Mouse (Mus musculus) forebrain, embryonic 14.5 days (tissue): ENCODE measurements at regions not wholly inside any gene's neighbourhood (a gene's known extent, or its start where the extent isn't known, plus 50 kb on each side); places are given as distances from the start of the nearest gene placed in this dataset.
"Not testable (repeated sequence)": the region's sequence is repeated elsewhere in the genome, so short reads cannot be mapped to it uniquely, and the experiment has no call there.

Source experiments
- ATAC-seq: fragments of 200-750 bp; cut with Nextera tagmentation; 2 replicates; pipeline ENCODE4 v1.8.0; 2017; ENCODE audit warnings: mild to moderate bottlenecking, moderate library complexity
- DNase-seq: peaks from one replicate; pipeline ENCODE4 v3.0.0-alpha.2; 2015; ENCODE audit warnings: low spot score
- H3K27ac ChIP-seq: fragments of 300-500 bp; sonication (generic); 2 replicates; pipeline ENCODE4 v1.5.1; 2014; ENCODE audit warnings: low read depth, mild to moderate bottlenecking, control low read depth, low read length, moderate library complexity
- H3K27me3 ChIP-seq: fragments of 300-500 bp; sonication (generic); replicated peaks from 2 replicates; pipeline ENCODE4 v1.6.1; 2014; ENCODE audit warnings: low read length, control low read depth, mixed read lengths; ENCODE audit not compliant: control insufficient read depth, insufficient read depth
- H3K36me3 ChIP-seq: fragments of 300-500 bp; sonication (generic); 2 replicates; pipeline ENCODE4 v1.6.1; 2014; ENCODE audit warnings: low read length, control low read depth; ENCODE audit not compliant: control insufficient read depth, insufficient read depth
- H3K4me1 ChIP-seq: fragments of 300-500 bp; sonication (generic); 2 replicates; pipeline ENCODE4 v1.6.1; 2014; ENCODE audit warnings: antibody characterized with exemption, low read length, control low read depth; ENCODE audit not compliant: control insufficient read depth, insufficient read depth
- H3K4me2 ChIP-seq: fragments of 300-500 bp; sonication (generic); 2 replicates; pipeline ENCODE4 v1.6.1; 2014; ENCODE audit warnings: mild to moderate bottlenecking, control low read depth, low read length
- H3K4me3 ChIP-seq: fragments of 300-500 bp; sonication (generic); 2 replicates; pipeline ENCODE4 v1.5.1; 2014; ENCODE audit warnings: low read depth, low read length, control low read depth
- H3K9ac ChIP-seq: fragments of 300-500 bp; sonication (generic); 2 replicates; pipeline ENCODE4 v1.6.1; 2014; ENCODE audit warnings: mild to moderate bottlenecking, low read length, control low read depth, moderate library complexity
- H3K9me3 ChIP-seq: fragments of 300-500 bp; sonication (generic); replicated peaks from 2 replicates; pipeline ENCODE4 v1.6.1; 2016; ENCODE audit warnings: low read length, control low read depth, mixed read lengths; ENCODE audit not compliant: control insufficient read depth
- WGBS: fragments of 180-500 bp; shearing (Covaris S2); extraction: QIAGEN DNeasy Blood & Tissue Kit; methylation state at CpG from one replicate; pipeline ENCODE4 v1.1.7; 2014; 5-methylcytosine and 5-hydroxymethylcytosine counted together

GRCm38 (mm10) chr4:4311496-4311895, 234.2 kb upstream of the Sdr16c6 start:
- H3K4me3 ChIP-seq: no peak overlapping the region
- no peak overlapping the region for H3K27ac ChIP-seq
- ATAC-seq: no peak
- H3K36me3 ChIP-seq: no peaks in the 10 kb centered on the region
- DNase-seq: no peak
- H3K4me2 ChIP-seq: no peak overlapping the region
- no peaks in the 10 kb centered on the region for H3K27me3 ChIP-seq
- no peaks in the 10 kb centered on the region for H3K4me1 ChIP-seq
- no peaks in the 10 kb centered on the region for H3K9me3 ChIP-seq
- no peak overlapping the region for H3K9ac ChIP-seq

DNA sequence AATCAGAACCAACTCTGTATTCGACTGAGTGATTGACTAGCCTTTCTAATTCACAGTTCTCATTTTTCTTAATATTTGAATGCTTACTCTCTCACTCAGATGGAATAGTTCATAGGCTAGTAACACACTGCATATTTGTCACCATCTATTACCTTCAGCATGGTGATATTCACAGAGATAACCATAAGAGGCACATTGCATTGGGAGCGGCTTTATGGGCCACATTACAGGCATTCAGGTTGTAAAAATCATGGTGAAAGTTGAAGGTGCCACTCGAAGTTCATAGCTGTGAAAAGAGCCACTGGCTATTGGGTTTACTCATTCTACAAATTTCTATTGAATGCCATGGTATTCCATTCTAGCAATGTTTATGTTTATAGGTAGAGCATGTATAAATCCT, 229.6 kb upstream of the Sdr16c6 start:
- Histone ChIP-seq H3K36me3 (no peaks in the 10 kb centered on the region), H3K27me3 (no peaks in the 10 kb centered on the region), H3K4me1 (no peaks in the 10 kb centered on the region), H3K4me2 (no peak overlapping the region), H3K9ac (no peak overlapping the region), H3K4me3 (no peak overlapping the region), H3K9me3 (no peaks in the 10 kb centered on the region), H3K27ac (no peak overlapping the region)
- ATAC-seq (no peak), DNase-seq (no peak)
- WGBS: 70% methylated on average over 3 of the region's 3 CpGs

GRCm38 (mm10) chr4:4305740-4306249, 228.5 kb upstream of the Sdr16c6 start:
- Histone ChIP-seq H3K4me2 (no peak overlapping the region), H3K9ac (no peak overlapping the region), H3K4me1 (no peaks in the 10 kb centered on the region), H3K27me3 (no peaks in the 10 kb centered on the region), H3K27ac (no peak overlapping the region), H3K4me3 (no peak overlapping the region), H3K9me3 (no peaks in the 10 kb centered on the region), H3K36me3 (no peaks in the 10 kb centered on the region)
- ATAC-seq (no peak), DNase-seq (no peak)

DNA sequence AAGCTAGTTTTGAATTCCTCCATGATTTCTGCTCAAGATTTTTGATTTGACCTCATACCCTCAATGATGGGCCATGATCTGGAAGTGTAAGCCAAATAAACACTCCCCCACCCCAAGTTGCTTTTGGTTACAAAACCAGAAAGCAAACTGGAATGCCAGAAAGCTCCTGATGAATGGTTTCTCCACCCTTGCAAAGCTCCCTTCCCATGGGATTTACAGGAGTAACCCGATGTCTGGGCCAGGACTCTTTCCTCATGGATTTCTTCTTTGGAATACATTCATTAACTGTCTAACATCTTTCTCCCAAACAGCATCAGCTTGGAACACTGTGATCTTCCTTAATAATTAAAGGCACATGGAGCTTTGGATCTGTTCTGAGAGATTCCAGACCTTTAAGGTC, 227.3 kb upstream of the Sdr16c6 start:
- H3K4me2 ChIP-seq: no peak overlapping the region
- H3K36me3 ChIP-seq: no peaks in the 10 kb centered on the region
- ATAC-seq (no peak), DNase-seq (no peak)
- H3K9ac ChIP-seq: no peak overlapping the region
- H3K4me3 ChIP-seq: no peak overlapping the region
- no peaks in the 10 kb centered on the region for H3K27me3 ChIP-seq
- 83% methylated on average over 1 of the region's 1 CpGs for WGBS
- H3K27ac ChIP-seq: no peak overlapping the region
- no peaks in the 10 kb centered on the region for H3K4me1 ChIP-seq
- H3K9me3 ChIP-seq: no peaks in the 10 kb centered on the region

- ATAC-seq: no peak
- no peak overlapping the region for H3K9ac ChIP-seq
- no peaks in the 10 kb centered on the region for H3K27me3 ChIP-seq
- H3K36me3 ChIP-seq: no peaks in the 10 kb centered on the region
- H3K4me1 ChIP-seq: no peaks in the 10 kb centered on the region
- no peak for DNase-seq
- H3K9me3 ChIP-seq: no peaks in the 10 kb centered on the region
- 83% methylated on average over 10 of the region's 10 CpGs for WGBS
- no peak overlapping the region for H3K27ac ChIP-seq
- H3K4me2 ChIP-seq: no peak overlapping the region
- no peak overlapping the region for H3K4me3 ChIP-seq
Observed at GRCm38 (mm10) chr4:4300189-4300879, 223.0 kb upstream of the Sdr16c6 start.

DNA sequence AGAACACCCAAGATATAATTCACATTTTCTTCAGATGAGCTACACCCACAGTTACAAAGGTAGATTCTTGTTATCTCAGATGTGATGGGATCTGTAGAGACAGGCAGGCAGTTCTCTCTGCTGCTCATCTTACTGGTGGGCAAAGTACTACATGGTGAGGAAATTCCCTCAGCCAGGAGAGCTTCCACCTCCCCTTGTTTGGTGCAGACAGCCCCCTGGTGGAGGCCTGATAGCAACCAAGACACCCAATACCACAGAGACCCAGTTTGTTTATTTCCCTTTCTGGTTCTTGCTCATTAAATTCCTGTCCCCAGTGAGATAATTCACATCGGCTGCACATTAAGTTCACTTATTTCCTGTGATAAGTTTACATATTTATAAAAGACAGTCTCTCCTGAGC, 222.3 kb upstream of the Sdr16c6 start:
- H3K4me2 ChIP-seq: no peak overlapping the region
- no peak overlapping the region for H3K4me3 ChIP-seq
- DNase-seq (peak; percentile 7), ATAC-seq (no peak)
- 82% methylated on average over 1 of the region's 1 CpGs for WGBS
- no peak overlapping the region for H3K27ac ChIP-seq
- H3K4me1 ChIP-seq: no peaks in the 10 kb centered on the region
- H3K9me3 ChIP-seq: no peaks in the 10 kb centered on the region
- H3K9ac ChIP-seq: no peak overlapping the region
- no peaks in the 10 kb centered on the region for H3K36me3 ChIP-seq
- no peaks in the 10 kb centered on the region for H3K27me3 ChIP-seq

DNA sequence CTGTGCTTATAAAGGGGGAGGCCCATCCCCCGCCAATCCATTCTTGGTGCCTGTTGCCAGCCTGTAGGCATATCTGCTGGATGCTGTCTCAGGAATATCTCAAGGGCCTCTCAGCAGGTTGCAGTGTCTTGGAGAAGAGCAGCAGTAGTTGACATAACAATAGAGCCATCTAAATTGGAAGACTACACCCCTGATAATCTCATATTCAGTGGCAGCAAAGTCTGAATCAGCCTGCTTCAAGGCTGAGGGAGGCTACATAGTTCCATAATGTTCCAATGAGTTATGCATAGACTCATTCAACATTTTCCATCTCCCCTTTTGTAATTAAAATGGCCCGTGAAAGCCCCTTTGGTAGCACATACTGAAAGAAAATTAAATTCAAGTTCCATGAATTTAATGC, 172.3 kb upstream of the Sdr16c6 start:
- Histone ChIP-seq H3K4me3 (no peak overlapping the region), H3K9me3 (no peaks in the 10 kb centered on the region), H3K9ac (no peak overlapping the region), H3K4me1 (no peaks in the 10 kb centered on the region), H3K27ac (no peak overlapping the region), H3K4me2 (no peak overlapping the region), H3K36me3 (no peaks in the 10 kb centered on the region), H3K27me3 (no peaks in the 10 kb centered on the region)
- DNase-seq (no peak), ATAC-seq (no peak)
- WGBS: 79% methylated on average over 2 of the region's 2 CpGs

- WGBS: 86% methylated on average over 4 of the region's 4 CpGs
Observed at GRCm38 (mm10) chr4:4247669-4248068, 170.3 kb upstream of the Sdr16c6 start.

GRCm38 (mm10) chr4:4242306-4242980, 165.1 kb upstream of the Sdr16c6 start:
- H3K9ac ChIP-seq, DNase-seq, H3K36me3 ChIP-seq, H3K9me3 ChIP-seq, ATAC-seq, H3K4me3 ChIP-seq, H3K4me1 ChIP-seq, H3K27me3 ChIP-seq, H3K27ac ChIP-seq, H3K4me2 ChIP-seq: not testable (repeated sequence)
- 80% methylated on average over 15 of the region's 15 CpGs for WGBS

More at GRCm38 (mm10) chr4:4247669-4248068, 170.3 kb upstream of the Sdr16c6 start:
- H3K4me2 ChIP-seq: no peak overlapping the region
- H3K27ac ChIP-seq: no peak overlapping the region
- H3K36me3 ChIP-seq: no peaks in the 10 kb centered on the region
- no peak overlapping the region for H3K9ac ChIP-seq
- H3K4me1 ChIP-seq: no peaks in the 10 kb centered on the region
- no peaks in the 10 kb centered on the region for H3K9me3 ChIP-seq
- ATAC-seq (no peak), DNase-seq (no peak)
- H3K4me3 ChIP-seq: no peak overlapping the region
- H3K27me3 ChIP-seq: no peaks in the 10 kb centered on the region
